Mouse (Mus musculus) myocyte (in vitro differentiated cells): ENCODE measurements around the gene Gkap1.

Experiments used
- CEBPB ChIP-seq: IDR thresholded peaks from 2 replicates; pipeline ENCODE4 v1.6.1; 2011; ENCODE audit warnings: mild to moderate bottlenecking, moderate library complexity; ENCODE audit not compliant: poor library complexity, insufficient read depth, severe bottlenecking
- E2F4 ChIP-seq: IDR thresholded peaks from one replicate; pipeline ENCODE4 v1.6.1; 2011; ENCODE audit warnings: mild to moderate bottlenecking, control low read depth, moderate library complexity; ENCODE audit not compliant: insufficient read depth
- MAX ChIP-seq: IDR thresholded peaks from one replicate; pipeline ENCODE4 v1.6.1; 2011; ENCODE audit warnings: low read depth, mild to moderate bottlenecking, control low read depth
- POLR2A ChIP-seq: IDR thresholded peaks from one replicate; pipeline ENCODE4 v1.6.1; 2011; ENCODE audit warnings: low read depth, mild to moderate bottlenecking, control low read depth, moderate library complexity; ENCODE audit not compliant: insufficient read length
- REST ChIP-seq: IDR thresholded peaks from one replicate; pipeline ENCODE4 v1.6.1; 2011; ENCODE audit warnings: mild to moderate bottlenecking, control low read depth, moderate library complexity; ENCODE audit not compliant: insufficient read depth, insufficient read length
- SRF ChIP-seq: IDR thresholded peaks from one replicate; pipeline ENCODE4 v1.6.1; 2011; ENCODE audit warnings: low read depth; ENCODE audit not compliant: control insufficient read depth, insufficient read length
- TCF12 ChIP-seq: IDR thresholded peaks from one replicate; pipeline ENCODE4 v1.6.1; 2011; ENCODE audit warnings: mild to moderate bottlenecking, control low read depth; ENCODE audit not compliant: poor library complexity, insufficient read depth, severe bottlenecking
- USF1 ChIP-seq: IDR thresholded peaks from one replicate; pipeline ENCODE4 v1.6.1; 2011; ENCODE audit warnings: low read depth, mild to moderate bottlenecking, control low read depth, moderate library complexity

DNA sequence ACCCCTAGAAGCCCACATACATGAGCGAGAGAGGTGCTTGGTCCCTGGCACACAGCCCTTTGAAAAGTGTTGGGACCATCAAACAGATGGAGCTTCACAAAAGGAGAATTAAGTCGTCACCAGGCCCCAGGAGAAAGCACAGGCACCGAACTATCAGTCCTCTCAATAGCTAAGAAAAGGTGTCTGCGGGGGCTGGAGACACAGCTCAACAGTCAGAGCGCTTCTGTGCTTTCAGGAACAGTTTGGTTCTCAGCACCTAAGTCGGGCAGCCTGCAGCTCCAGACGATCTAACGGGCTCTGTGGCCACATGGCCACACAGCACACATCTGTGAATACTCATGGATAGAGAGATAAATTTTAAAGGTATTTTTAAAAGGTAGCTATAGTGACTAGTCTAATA is 89.2 kb downstream of the Gkap1 start:
- TF ChIP-seq CEBPB (no peak), POLR2A (no peak), E2F4 (no peak), USF1 (no peak), SRF (no peak), REST (no peak), TCF12 (no peak), MAX (no peak)
